Mouse (Mus musculus): ENCODE measurements around the gene Scyl1.

- TF ChIP-seq CTCF (IDR thresholded peaks at IDR 0.05; ENCODE audit: low read depth, low read length) (no peak), POLR2A (IDR thresholded peaks at IDR 0.05; ENCODE audit: extremely low read depth, insufficient read depth, low read length) (no peak)
Observed at GRCm38 (mm10) chr19:5742241-5742641, 29.0 kb downstream of the Scyl1 start.
